Mouse (Mus musculus): ENCODE measurements around the gene Heyl. TPM values are rescaled to one million over a fixed set of nuclear protein-coding genes. Genes with fewer than 3 reads are reported as not detected.
"Not testable (repeated sequence)": the region's sequence is repeated elsewhere in the genome, so short reads cannot be mapped to it uniquely, and the experiment has no call there.

The Heyl gene
- polyA plus RNA-seq, 1 experiment from 2014 or later: 2.3 TPM

GRCm38 (mm10) chr4:123284731-123285624, 51.6 kb downstream of the Heyl start:
- no peak for DNase-seq (ENCODE audit: low spot score)

GRCm38 (mm10) chr4:123286790-123287189, 53.4 kb downstream of the Heyl start:
- no peak for DNase-seq (ENCODE audit: low spot score)

GRCm38 (mm10) chr4:123289038-123289437, 55.7 kb downstream of the Heyl start:
- DNase-seq (ENCODE audit: low spot score): no peak

GRCm38 (mm10) chr4:123292390-123292789, 59.0 kb downstream of the Heyl start:
- no peak for DNase-seq (ENCODE audit: low spot score)

- no peak for DNase-seq (ENCODE audit: low spot score)
Measured at GRCm38 (mm10) chr4:123292989-123293388, 59.6 kb downstream of the Heyl start.

DNA sequence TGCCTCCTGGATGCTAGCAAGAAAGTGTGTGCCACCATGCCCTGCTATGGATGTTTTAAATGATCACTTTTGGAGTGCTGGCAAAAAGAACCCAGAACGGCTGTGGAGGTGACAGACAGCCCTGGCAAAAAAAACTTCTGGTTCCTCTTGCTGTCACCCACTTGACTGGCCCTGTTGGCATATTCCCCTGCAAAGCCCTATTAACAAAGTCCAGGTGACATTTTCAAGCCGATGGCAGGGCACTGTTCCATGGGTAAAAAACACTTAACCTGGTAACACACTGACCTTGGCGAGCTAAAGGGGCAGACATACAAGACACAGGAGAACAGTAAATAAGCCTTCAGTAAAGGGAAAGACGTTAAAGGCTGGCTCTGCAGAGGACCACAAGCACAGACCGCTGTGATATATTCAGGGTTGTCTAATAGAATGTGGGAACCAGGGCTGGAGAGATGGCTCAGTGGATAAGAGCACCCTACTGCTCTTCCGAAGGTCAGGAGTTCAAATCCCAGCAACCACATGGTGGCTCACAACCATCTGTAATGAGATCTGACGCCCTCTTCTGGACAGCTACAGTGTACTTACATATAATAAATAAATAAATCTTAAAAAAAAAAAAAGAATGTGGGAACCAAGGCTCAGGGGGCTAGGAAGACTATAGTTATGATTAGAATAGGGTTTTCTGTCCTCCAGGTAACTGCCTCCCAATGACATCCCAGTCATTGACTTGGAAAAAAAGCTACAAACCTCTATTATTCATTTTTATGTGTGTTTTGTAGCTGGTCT, 60.5 kb downstream of the Heyl start:
- no peak for DNase-seq (ENCODE audit: low spot score)

DNA sequence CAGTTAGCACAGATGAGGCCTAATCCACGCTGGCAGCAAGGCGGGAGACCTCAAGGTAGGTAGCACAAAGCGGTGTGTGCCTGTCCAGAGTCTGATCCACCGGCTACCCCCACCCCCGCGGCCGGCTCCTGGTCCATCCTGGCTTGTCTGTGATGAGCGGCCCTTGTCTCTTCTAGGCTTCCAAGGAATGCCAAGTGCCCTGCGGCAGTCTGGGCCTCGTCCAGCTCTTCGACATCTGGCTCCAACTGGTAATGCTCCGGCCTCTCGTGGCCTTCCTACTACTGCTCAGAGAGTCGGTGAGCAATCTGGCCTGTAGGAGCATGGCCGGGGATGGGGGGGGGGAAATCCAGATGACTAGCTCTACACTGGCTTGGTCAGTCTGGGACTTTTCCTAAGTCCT, 61.7 kb downstream of the Heyl start:
- DNase-seq (ENCODE audit: low spot score): not testable (repeated sequence)

DNA sequence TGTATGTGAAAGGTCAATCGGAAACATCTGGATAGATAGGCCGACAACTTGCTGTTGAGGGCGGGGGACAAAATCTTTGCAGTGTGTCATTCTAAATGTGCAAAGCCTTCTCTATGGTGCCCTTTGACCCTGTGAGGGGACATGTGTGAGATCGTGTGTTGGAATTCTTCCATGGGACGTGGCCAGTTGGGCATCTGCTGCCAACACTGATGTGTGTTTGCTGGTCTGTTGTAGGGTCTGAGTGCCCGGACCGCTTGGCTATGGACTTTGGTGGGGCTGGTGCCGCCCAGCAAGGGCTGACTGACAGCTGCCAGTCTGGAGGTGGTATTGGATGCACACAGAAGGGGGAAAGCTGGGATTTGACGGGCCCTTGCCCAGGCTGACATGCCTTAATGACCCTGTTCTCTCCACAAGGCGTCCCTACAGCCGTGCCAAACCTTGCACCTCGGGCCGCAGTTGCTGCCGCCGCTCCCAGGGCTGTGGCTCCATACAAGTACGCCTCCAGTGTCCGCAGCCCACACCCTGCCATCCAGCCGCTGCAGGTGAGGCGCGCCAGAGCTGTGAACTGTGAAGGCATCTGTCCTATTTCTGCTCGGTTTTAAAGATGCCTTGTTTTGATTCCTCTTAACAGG, 62.3 kb downstream of the Heyl start:
- no peak for DNase-seq (ENCODE audit: low spot score)

DNA sequence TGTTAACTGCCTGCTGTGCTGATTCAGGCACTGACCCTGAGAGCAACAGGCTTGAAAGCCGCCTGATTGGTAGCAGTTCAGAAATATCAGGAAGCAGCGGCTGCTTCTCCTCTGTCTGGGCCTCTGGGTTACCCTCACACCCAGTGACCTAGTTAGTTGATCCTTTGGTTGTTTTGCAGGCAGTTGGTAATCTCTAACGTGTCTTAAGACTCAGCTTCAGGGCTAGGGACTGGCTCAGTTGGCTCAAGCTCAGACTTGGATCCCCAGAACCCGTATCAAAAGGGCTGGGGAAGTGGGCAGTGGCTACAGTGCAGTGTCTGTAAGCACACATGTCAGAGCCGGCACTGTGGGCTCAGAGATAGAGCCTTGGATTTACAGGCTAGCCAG, 62.8 kb downstream of the Heyl start:
- DNase-seq (ENCODE audit: low spot score): no peak

DNA sequence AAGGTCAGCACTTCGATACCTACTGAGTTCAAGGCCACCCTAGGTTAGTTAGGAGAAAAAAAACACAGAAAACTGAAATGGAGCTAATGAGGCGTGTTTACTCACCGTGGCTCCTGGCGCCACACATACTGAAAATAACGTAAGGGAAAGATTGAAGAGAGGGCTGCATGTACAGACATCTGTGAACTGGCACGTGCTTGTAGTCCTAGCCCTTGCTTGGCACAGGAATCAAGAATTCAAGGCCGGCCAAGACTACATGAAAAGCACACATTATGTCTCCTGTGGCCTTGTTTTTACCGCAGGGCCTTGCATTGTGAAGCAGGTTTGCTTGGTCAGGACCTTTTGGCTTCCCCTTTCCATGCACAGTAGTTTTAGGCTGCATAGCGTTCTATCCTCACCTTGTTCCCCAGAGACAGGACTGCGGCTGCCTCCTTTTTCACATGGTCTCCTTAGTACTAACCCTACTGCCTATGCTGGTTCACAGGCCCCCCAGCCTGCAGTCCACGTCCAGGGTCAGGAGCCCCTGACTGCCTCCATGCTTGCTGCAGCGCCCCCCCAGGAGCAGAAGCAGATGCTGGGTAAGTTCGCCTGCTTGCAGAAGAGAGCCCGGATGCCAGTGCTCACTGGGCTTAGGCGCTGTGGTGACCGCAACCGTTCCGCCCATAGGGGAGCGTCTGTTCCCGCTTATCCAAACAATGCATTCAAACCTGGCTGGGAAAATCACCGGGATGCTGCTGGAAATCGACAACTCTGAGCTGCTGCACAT, 64.0 kb downstream of the Heyl start:
- DNase-seq (ENCODE audit: low spot score): no peak

DNA sequence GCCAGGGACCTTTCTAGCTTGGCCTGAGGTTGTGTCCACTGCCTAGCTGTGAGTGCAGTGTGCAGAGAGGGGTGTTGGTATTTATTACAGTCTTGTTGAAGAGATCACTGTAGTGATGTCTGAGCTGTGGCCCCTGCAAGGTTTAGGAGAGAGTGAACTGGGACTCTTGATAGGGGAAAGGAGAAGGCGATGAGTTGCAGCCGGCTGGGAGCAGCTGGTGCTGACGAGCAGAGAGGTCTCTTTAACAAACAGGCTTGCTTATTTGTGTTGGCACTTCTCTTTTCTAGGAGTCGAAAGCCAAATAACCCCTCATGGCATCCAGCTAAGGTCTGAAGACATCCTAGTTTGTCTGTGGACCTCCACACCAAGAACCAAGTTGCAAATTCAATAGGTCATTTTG, 64.9 kb downstream of the Heyl start:
- DNase-seq (ENCODE audit: low spot score): no peak

DNA sequence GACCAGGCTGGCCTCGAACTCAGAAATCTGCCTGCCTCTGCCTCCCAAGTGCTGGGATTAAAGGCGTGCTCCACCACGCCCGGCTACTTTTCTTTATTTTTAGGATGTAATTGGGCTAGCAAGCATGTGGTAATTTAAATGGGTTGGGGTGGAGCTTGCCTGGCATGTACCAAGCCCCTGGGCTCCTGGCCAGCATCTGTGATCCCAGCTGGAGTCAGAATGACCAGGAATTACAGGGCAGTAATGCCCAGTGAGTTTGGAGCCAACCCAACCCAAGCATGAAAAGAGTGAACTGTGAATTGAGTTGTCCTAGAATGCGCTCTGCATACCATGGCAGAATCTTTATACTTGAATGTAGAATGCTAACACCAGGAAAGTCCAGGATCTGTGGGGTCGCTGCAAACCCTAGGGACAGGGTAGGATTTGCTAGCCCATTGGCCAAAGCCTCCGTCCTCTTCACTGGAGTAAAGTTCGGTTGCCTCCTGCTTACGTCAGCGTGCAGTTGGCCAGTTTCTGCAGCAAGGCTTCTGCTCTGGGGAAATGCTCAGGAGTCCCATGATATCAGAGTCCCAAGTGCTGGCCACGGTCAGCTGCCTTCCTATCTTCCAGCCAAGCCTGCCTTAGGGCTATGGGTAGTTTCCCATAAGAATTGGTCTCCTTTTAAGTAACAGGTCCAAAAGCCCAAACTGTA, 65.8 kb downstream of the Heyl start:
- no peak for DNase-seq (ENCODE audit: low spot score)

Other genes starting within 250 kb of the Heyl start
- 1.2 and 1.6 TPM in 2 replicates for gene Mycl, start 237.9 kb upstream of the Heyl start, polyA plus RNA-seq (2015; fragmentation: Nextera tagmentation; extraction: Ambion mirVana)
- 16.4 and 18.6 TPM in 2 replicates for gene Trit1, start 217.0 kb upstream of the Heyl start, polyA plus RNA-seq (2015; fragmentation: Nextera tagmentation; extraction: Ambion mirVana)
- gene Bmp8b, start 128.4 kb upstream of the Heyl start, polyA plus RNA-seq (2015; fragmentation: Nextera tagmentation; extraction: Ambion mirVana): 0.12 and 0.17 TPM in 2 replicates
- gene Oxct2b, start 117.3 kb upstream of the Heyl start, polyA plus RNA-seq (2015; fragmentation: Nextera tagmentation; extraction: Ambion mirVana): 0.09 TPM in 1 of 2 replicates, not detected in the other
- gene Ppie, start 93.6 kb upstream of the Heyl start, polyA plus RNA-seq (2015; fragmentation: Nextera tagmentation; extraction: Ambion mirVana): 92.1 and 105 TPM in 2 replicates
- gene Hpcal4, start 50.3 kb upstream of the Heyl start, polyA plus RNA-seq (2015; fragmentation: Nextera tagmentation; extraction: Ambion mirVana): 0.30 and 0.41 TPM in 2 replicates
- gene Nt5c1a, start 32.1 kb upstream of the Heyl start, polyA plus RNA-seq (2015; fragmentation: Nextera tagmentation; extraction: Ambion mirVana): not detected in 2 replicates
- gene Pabpc4, start 28.8 kb downstream of the Heyl start, polyA plus RNA-seq (2015; fragmentation: Nextera tagmentation; extraction: Ambion mirVana): 26.1 and 26.4 TPM in 2 replicates
- not detected in 2 replicates for gene Oxct2a, start 90.1 kb downstream of the Heyl start, polyA plus RNA-seq (2015; fragmentation: Nextera tagmentation; extraction: Ambion mirVana)
- gene Bmp8a, start 109.7 kb downstream of the Heyl start, polyA plus RNA-seq (2015; fragmentation: Nextera tagmentation; extraction: Ambion mirVana): 0.18 and 0.23 TPM in 2 replicates

Data from thymus, postnatal 0 days (tissue).